Mouse (Mus musculus): Measurements from ENCODE around the gene Olfr599.
"Not testable (repeated sequence)": the region's sequence is repeated elsewhere in the genome, so short reads cannot be mapped to it uniquely, and the experiment has no call there.

Gene Olfr599

GRCm38 (mm10) chr7:103335617-103336016, at the start of gene Olfr599:
TSS of gene Olfr599 (plus strand) at chr7:103335917.
- no peak for DNase-seq (ENCODE audit: low spot score in 2 of 2)

GRCm38 (mm10) chr7:103305348-103305747, 30.4 kb upstream of the Olfr599 start, which contains the start of gene Olfr596:
TSS of gene Olfr596 (plus strand) at chr7:103305648.
- not testable (repeated sequence) for DNase-seq (ENCODE audit: low spot score in 2 of 2)

DNA sequence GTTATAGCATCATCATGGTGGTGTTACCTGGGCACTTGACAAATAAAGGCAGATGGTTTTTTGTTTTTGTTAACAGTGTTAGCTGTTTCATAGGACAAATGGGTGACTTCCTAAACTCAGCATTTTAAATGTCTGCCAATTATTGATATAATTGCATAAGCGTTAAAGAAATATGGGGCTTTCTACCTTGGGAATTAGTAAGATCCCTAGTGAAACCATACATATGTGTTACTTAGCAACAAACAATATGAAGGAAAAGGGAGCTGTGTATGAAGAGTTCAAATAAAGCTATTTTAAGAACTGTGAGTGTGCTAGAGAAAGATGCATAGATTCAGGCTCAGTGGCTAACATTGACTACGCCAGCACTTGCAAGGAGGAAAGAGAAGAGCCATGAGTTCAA, 19.7 kb upstream of the Olfr599 start, which contains the start of gene Olfr597:
TSS of gene Olfr597 (plus strand) at position 301 of the 400 bp plus-strand sequence.
- DNase-seq (ENCODE audit: low spot score in 2 of 2): not testable (repeated sequence)

- no peak for DNase-seq (ENCODE audit: low spot score in 2 of 2)
These were observed 12.4 kb upstream of the Olfr599 start, which contains the start of gene Olfr598 for GRCm38 (mm10) chr7:103323268-103323667. TSS of gene Olfr598 (plus strand) at chr7:103323568.

- DNase-seq (ENCODE audit: low spot score in 2 of 2): no peak
These were observed 13.9 kb downstream of the Olfr599 start, which contains the start of gene Olfr600 for GRCm38 (mm10) chr7:103349569-103349968. TSS of gene Olfr600 (minus strand) at chr7:103349669.

GRCm38 (mm10) chr7:103362555-103362954, 26.8 kb downstream of the Olfr599 start, which contains the start of gene Olfr601:
TSS of gene Olfr601 (minus strand) at chr7:103362655.
- DNase-seq (ENCODE audit: low spot score in 2 of 2): no peak

DNA sequence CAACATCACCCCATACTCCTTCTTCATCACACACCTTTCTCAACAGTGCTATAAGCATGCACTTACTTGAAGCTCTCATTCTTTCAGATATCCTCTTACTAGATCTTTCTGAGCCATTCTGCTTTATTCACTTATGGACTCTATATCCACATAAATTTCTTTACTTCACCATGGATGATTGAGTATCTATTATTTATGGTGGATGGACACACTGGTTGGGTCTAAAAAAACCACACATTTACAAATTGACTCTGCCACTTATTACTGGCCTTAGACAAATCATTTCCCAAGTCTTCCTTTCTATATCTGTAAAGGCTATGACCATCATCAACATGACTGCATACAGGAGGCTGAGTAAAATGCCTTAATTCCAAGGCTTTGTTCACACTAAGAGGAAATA, 50.4 kb downstream of the Olfr599 start, which contains the start of gene Olfr603:
TSS of gene Olfr603 (minus strand) at position 101 of the 400 bp plus-strand sequence.
- DNase-seq (ENCODE audit: low spot score in 2 of 2): no peak

Measured in frontal cortex, postnatal 10 days (tissue).